Mouse (Mus musculus) limb, embryonic 10.5 days (tissue): ENCODE measurements around the gene Il34. TPM values are rescaled to one million over a fixed set of nuclear protein-coding genes. Genes with fewer than 3 reads are reported as not detected.

Experiments used
- DNase-seq: peaks from one replicate; pipeline ENCODE4 v3.0.0-alpha.2; 2017; ENCODE audit warnings: low spot score
- H3K27ac ChIP-seq: fragments of 300-500 bp; sonication (generic); 2 replicates; pipeline ENCODE4 v1.5.1; 2016; ENCODE audit warnings: mild to moderate bottlenecking
- H3K27me3 ChIP-seq: fragments of 300-500 bp; sonication (generic); 2 replicates; pipeline ENCODE4 v1.6.1; 2016; ENCODE audit warnings: low read depth, mild to moderate bottlenecking; ENCODE audit not compliant: poor library complexity, severe bottlenecking
- H3K36me3 ChIP-seq: fragments of 300-500 bp; sonication (generic); 2 replicates; pipeline ENCODE4 v1.6.1; 2016; ENCODE audit warnings: mild to moderate bottlenecking, moderate library complexity
- H3K4me1 ChIP-seq: fragments of 300-500 bp; sonication (generic); 2 replicates; pipeline ENCODE4 v1.6.1; 2016
- H3K4me3 ChIP-seq: fragments of 300-500 bp; sonication (generic); 2 replicates; pipeline ENCODE4 v1.5.1; 2016; ENCODE audit warnings: mild to moderate bottlenecking, moderate library complexity
- H3K9me3 ChIP-seq: fragments of 300-500 bp; sonication (generic); replicated peaks from 2 replicates; pipeline ENCODE4 v1.6.1; 2016; ENCODE audit warnings: mild to moderate bottlenecking
- WGBS: fragments of 180-500 bp; shearing (Covaris S2); methylation state at CpG from one replicate; pipeline ENCODE4 v1.1.7; 2016; 5-methylcytosine and 5-hydroxymethylcytosine counted together
- polyA plus RNA-seq: library from polyadenylated mRNA; unstranded; fragments of >200 nt; fragmentation: Nextera tagmentation; extraction: Ambion mirVana; gene quantifications from 2 replicates; pipeline ENCODE4 v1.2.1, GENCODE M21; 2016

Gene Il34
- polyA plus RNA-seq, 1 experiment from 2014 or later: 0.15 TPM

DNA sequence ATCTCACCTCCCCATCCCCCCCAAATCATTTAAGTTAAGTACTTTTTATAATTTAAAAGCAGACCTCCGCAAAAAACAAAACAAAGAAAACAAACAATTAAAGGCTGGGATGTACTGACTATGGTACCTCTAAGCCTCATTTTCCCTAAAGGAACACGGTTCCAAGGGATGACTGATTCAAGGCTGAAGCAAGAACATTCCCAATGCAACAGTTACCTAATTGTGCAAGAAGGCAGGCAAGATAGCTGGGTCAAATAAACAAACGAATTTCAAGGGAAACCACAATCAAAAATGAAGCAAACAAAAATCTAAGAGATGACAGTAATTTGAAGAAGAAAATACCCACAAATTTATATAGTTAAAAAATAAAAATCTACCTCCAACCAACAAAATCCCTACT lies 16.2 kb upstream of the Il34 start:
- Histone ChIP-seq H3K27ac (no peak overlapping the region), H3K27me3 (no peaks in the 10 kb centered on the region), H3K4me3 (no peak overlapping the region), H3K4me1 (no peaks in the 10 kb centered on the region), H3K36me3 (peaks cover 100% of the 10 kb centered on the region), H3K9me3 (no peaks in the 10 kb centered on the region)
- 89% methylated on average over 3 of the region's 3 CpGs for WGBS
- DNase-seq: no peak

DNA sequence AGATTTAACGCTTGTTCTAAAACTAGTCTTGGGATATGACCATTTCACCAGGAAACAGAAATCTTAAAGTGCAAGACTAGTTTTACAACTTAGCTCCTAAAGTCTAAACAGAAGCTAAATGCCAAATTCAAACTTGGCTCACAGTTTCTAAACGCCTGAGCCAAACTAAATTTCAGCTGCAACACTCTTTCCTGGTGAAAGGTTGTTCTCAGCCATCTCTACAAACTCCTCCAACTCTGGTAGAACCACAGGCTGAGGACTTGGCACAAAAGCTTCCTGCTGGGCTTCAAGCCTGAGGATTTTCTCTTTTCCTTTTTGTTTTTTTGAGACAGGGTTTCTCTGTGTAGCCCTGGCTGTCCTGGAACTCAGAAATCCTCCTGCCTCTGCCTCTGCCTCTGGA lies 14.5 kb upstream of the Il34 start:
- Histone ChIP-seq H3K4me1 (no peaks in the 10 kb centered on the region), H3K36me3 (peaks cover 100% of the 10 kb centered on the region), H3K27ac (no peak overlapping the region), H3K9me3 (no peaks in the 10 kb centered on the region), H3K4me3 (no peak overlapping the region), H3K27me3 (no peaks in the 10 kb centered on the region)
- 92% methylated on average over 2 of the region's 2 CpGs for WGBS
- no peak for DNase-seq

DNA sequence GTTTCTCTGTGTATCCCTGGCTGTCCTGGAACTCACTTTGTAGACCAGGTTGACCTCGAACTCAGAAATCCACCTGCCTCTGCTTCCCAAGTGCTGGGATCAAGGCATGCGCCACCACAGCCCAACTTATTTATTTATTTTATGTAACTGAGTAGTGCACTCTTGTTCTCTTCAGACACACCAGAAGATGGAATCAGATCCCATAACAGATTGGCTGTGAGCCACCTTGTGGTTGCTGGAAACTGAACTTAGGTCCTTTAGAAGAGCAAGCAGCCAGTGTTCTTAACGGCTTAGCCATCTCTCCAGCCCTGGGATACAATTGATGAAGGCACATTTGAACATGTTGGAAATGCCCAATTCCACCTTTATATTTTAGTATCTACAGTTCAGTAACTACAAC lies 12.9 kb upstream of the Il34 start:
- 88% methylated on average over 3 of the region's 3 CpGs for WGBS
- no peaks in the 10 kb centered on the region for H3K27me3 ChIP-seq

DNA sequence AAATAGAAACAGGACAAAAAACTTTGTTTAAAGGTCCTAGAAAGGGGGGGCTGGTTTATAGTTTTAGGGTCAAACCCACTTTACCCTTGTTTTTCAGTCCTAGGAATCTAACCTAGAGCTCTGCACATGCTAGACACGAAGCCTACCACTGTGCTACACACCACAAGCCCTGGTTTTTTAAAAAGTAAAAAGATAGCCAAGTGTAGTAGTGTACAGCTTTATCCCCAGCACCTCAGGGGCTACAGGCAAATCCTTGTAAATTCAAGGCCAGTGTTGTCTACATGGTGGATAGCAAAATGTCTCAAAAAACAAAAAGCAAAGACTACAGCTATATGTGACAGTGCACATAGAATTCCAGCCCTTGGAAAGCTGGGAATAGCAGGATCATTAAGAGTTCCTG lies 11.3 kb upstream of the Il34 start:
- WGBS: 89% methylated on average over 1 of the region's 1 CpGs
- no peaks in the 10 kb centered on the region for H3K9me3 ChIP-seq
- no peak overlapping the region for H3K27ac ChIP-seq
- no peak for DNase-seq
- peaks cover 100% of the 10 kb centered on the region for H3K36me3 ChIP-seq
- H3K4me1 ChIP-seq: no peaks in the 10 kb centered on the region
- no peak overlapping the region for H3K4me3 ChIP-seq
- H3K27me3 ChIP-seq: no peaks in the 10 kb centered on the region

More for the DNA sequence above, 12.9 kb upstream of the Il34 start:
- no peak for DNase-seq
- H3K9me3 ChIP-seq: no peaks in the 10 kb centered on the region
- peaks cover 100% of the 10 kb centered on the region for H3K36me3 ChIP-seq
- no peaks in the 10 kb centered on the region for H3K4me1 ChIP-seq
- H3K27ac ChIP-seq: no peak overlapping the region
- H3K4me3 ChIP-seq: no peak overlapping the region

DNA sequence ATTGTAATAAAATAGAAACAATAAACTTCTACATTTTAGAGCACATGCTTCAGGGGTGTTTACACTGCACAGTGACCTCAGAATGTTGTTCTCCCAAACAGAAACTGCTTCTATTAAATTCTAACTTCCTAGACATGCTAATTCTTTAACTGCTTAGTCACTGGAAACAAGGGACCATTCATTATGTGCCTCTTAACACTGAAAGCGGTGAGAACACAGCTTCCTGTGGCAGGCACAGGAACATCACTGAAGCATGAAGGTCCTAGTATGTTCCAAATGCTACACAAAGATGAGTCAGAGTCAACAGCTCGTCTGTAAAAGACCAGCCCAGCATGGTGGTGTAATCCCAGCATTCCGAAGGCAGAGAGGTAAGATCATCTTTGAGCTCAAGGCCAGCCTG lies 9.6 kb upstream of the Il34 start:
- 85% methylated on average over 3 of the region's 3 CpGs for WGBS
- Histone ChIP-seq H3K27ac (no peak overlapping the region), H3K36me3 (peaks cover 100% of the 10 kb centered on the region), H3K27me3 (no peaks in the 10 kb centered on the region), H3K4me1 (no peaks in the 10 kb centered on the region), H3K4me3 (no peak overlapping the region), H3K9me3 (no peaks in the 10 kb centered on the region)
- DNase-seq: no peak

DNA sequence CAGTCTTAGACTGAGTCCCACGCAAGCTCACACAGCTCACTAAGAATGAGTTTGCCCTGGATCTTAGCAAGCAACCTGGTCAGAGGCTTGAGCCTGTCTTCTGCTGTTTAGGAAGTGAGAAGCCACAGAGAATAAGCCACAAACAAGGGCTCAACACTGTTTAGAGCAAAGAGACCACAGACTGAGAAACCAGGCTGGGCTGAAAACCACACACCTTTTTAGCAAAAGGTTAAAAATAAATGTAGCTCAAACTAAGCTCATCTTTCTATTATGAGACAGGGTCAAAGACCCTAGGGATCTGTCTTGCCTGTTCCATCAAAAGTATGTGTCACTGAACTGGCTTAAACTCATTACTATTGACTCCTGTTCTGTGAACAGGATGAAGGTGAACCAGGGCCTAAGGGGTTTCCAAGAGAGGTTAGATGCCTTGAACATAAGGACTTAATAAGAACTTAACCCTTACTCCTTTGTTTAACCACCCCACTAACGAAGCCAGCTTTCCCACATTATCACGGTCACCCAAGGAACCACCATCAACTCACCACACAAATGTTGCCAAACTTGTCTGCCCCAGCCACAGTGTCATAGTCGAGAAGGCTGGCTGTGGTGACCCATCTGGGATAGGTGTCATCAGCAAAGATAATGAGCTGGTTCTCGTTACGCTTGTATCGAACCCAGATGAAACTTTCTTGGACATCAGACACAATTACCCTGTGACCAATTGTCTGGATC lies 7.5 kb upstream of the Il34 start:
- Histone ChIP-seq H3K36me3 (peaks cover 99% of the 10 kb centered on the region), H3K27ac (no peak overlapping the region), H3K4me3 (no peak overlapping the region), H3K27me3 (no peaks in the 10 kb centered on the region), H3K9me3 (no peaks in the 10 kb centered on the region), H3K4me1 (no peaks in the 10 kb centered on the region)
- 92% methylated on average over 7 of the region's 7 CpGs for WGBS
- DNase-seq: no peak

DNA sequence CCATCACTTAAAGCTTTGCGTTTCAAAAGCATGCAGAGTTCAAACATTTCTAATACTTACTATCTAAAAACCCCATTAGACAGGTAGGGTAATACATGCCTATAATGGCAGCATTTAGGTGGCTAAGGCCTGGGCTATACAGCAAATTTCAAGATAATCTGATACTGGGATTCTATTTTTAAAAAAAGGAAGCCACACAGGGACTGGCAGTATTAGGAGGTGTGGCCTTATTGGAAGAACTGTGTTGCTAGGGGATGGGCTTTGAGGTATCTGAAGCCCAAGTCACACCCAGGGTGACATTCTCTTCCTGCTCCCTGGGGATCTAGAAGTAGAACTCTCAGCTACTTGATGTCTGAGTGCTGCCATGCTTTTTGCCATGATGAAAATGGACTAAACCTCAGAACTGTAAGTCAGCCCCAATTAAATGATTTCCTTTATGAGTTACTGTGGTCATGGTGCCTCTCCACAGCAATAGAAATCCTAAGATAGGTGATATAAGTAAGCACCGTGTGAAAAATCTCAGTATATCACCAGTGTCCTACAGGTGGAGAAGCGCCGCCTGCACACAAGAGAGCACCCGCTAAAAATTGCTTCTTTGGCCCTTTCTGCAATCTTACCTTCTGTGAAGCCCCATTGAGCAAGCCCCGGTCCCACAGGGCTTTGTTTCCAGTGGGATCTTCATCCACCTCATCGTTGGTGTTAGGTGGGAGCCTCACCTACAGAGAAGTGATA lies 6.8 kb upstream of the Il34 start:
- H3K4me1 ChIP-seq: no peaks in the 10 kb centered on the region
- no peak overlapping the region for H3K4me3 ChIP-seq
- no peak for DNase-seq
- H3K36me3 ChIP-seq: peaks cover 91% of the 10 kb centered on the region
- 97% methylated on average over 7 of the region's 7 CpGs for WGBS
- no peaks in the 10 kb centered on the region for H3K9me3 ChIP-seq
- H3K27ac ChIP-seq: no peak overlapping the region
- no peaks in the 10 kb centered on the region for H3K27me3 ChIP-seq

DNA sequence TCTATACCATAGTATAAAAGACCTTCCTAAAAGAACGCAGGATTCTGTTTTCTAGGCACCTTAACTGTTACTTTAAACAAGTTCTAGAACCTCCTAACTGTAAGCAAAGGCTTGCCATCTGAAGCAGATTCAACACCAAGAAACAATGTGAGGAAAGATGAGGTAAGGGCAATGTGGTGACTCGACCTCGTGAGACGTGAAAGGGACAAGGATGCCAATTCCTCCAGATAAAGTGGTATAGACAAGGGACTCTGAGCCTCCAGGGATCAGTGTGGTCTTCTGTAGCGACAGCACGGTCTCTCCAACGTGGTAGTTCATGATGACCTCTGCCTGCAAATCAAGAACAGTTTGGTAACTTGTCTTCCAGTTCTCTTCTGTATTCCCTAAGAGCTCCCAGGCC lies 6.1 kb upstream of the Il34 start:
- H3K4me1 ChIP-seq: no peaks in the 10 kb centered on the region
- H3K9me3 ChIP-seq: no peaks in the 10 kb centered on the region
- 95% methylated on average over 7 of the region's 7 CpGs for WGBS
- peaks cover 84% of the 10 kb centered on the region for H3K36me3 ChIP-seq
- no peak overlapping the region for H3K27ac ChIP-seq
- H3K4me3 ChIP-seq: no peak overlapping the region
- no peaks in the 10 kb centered on the region for H3K27me3 ChIP-seq
- no peak for DNase-seq

DNA sequence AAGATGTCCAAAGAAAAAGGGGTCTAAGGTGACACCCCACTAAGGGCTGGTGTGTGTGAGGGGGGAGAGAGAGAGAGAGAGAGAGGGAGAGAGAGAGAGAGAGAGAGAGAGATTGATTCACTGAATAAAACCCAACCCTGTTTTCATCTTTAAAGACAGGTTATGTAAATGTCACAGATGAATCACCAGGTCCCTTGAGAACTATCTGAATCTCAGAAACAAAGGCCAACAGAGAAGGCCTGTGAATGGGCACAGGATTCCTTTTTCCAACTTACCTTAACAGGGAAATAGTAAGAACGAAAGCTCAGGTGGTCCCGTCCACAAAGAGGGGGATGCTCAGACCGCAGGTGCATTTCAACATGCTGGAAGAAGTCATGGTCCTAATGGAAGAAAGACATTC lies 5.4 kb upstream of the Il34 start:
- 96% methylated on average over 3 of the region's 3 CpGs for WGBS
- Histone ChIP-seq H3K9me3 (no peaks in the 10 kb centered on the region), H3K27me3 (no peaks in the 10 kb centered on the region), H3K4me3 (no peak overlapping the region), H3K27ac (no peak overlapping the region), H3K4me1 (no peaks in the 10 kb centered on the region), H3K36me3 (peaks cover 77% of the 10 kb centered on the region)
- no peak for DNase-seq

DNA sequence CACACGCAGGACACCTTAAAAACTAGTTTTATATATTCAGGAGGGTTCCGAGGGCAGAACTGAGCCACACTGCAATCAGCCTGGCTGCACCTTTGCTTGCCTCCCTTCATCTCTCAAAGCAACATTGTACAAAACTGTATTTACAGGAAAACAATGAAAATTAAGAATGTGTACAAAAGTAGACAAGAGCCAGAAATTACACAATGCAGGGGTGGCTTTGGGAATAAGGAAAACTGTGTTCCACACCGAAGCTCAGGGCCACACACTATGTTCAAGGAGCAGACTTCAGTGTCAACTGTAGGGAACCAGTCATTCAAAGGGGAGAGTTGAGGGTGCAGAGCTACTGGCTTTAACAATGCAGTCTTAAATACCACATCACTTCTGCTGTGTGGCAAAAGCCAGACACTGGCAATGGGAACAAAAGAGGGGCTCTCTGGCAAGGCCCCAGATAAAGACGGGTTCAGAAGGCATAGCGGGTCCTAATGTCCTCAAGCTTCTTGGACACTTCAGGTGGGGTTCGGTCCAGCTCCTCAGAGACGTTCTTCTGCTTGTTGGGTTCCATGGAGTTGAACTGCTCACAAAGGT lies 4.8 kb upstream of the Il34 start:
- 93% methylated on average over 7 of the region's 7 CpGs for WGBS
- no peak for DNase-seq
- Histone ChIP-seq H3K9me3 (no peaks in the 10 kb centered on the region), H3K4me1 (no peaks in the 10 kb centered on the region), H3K36me3 (peaks cover 72% of the 10 kb centered on the region), H3K27me3 (no peaks in the 10 kb centered on the region), H3K27ac (no peak overlapping the region), H3K4me3 (no peak overlapping the region)

DNA sequence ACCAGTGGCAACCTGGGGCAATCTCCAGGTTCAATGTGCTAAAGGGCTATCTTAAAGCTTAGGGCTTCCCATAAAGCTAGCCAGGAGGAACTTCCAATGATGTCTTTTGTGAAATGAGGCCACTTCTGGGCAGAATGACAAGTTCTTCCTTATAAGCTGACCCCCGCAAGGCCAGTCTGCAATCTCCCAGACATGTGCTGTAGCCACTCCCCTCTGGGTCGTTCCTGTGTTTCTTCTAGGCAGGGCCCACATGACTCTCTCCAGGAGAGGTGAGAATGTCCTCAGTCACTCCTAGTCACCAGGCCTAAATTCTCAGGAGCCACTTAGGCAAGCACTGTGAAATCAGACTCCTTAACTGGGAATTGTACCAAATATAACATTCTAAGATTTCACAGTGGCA lies 4.1 kb upstream of the Il34 start:
- Histone ChIP-seq H3K9me3 (no peaks in the 10 kb centered on the region), H3K4me1 (no peaks in the 10 kb centered on the region), H3K27ac (no peak overlapping the region), H3K36me3 (peaks cover 64% of the 10 kb centered on the region), H3K27me3 (no peaks in the 10 kb centered on the region), H3K4me3 (no peak overlapping the region)
- 68% methylated on average over 2 of the region's 2 CpGs for WGBS
- no peak for DNase-seq

DNA sequence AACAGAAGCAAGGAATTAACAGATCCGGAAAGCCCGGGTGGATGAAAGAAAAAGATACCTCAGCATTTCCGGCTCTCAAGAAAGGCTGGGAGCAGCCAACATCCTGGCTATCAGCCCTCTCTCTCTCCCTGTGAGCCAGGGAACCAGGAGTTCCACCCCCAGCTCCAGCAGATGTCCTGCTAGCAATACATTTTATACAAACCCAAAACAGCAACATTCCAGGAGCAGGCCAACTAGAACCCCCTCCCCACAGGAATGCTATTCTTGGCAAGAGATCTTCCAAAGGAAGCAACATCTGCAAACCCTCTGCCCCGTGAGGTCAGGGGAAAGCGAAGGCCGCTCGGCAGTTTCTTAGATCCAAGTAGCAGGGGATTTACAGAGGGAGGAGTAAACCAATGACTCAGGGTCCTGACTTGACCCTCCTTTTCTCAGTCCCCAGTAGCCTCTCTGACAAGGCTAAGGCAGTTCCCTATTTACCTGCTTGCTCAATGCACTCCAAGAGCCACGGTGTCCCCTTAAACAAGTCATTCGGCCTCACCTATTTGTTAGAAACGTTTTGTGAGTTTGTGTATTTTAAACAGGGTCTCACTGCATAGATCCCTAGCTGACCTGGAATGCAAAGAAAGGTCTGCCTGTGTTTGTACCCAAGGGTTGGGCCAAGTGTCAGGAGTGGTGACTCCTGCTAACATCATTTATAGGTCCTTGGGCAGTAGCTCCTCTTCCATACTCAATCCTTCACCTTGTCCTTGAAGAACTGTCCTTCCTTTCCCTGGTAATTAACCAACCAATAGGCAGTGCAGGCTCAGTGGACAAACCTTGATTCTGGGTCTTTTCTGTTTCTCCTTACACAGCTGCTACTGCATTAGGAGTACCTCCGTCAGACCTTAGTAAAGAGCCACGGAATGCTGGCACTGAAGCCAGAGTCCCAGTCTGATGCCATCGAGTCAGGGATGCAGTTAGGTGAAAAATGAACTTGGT lies 3.1 kb upstream of the Il34 start:
- no peak for DNase-seq
- no peaks in the 10 kb centered on the region for H3K9me3 ChIP-seq
- no peaks in the 10 kb centered on the region for H3K27me3 ChIP-seq
- peaks cover 54% of the 10 kb centered on the region for H3K36me3 ChIP-seq
- H3K27ac ChIP-seq: no peak overlapping the region
- no peak overlapping the region for H3K4me3 ChIP-seq
- 60% methylated on average over 13 of the region's 13 CpGs for WGBS
- H3K4me1 ChIP-seq: no peaks in the 10 kb centered on the region
